Comparison of ENCODE assay signal across 8 mouse cellular contexts in the genomic region with DNA sequence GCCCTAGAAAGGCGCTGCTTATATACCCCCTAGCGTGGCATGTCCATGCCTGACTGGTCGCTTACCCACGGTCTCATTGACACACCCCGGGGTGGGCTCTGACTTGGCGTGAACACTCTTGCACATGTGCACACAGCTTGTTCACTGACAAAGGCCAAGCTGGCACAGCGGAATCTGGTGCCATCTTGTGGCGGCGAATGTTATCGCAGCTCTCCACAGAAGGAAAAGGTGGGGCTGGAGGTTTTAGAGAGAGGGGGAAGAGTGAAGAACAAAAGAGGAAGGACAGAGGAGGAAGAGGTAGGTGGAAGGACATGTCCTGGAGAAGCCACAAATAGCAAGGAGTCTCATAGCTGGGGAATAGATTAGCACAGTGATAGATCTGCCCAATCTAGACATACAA. TPM values are rescaled to one million over a fixed set of nuclear protein-coding genes. Genes with fewer than 3 reads are reported as not detected.
A peak's percentile ranks its signal among the peaks of the same experiment; 100 is the strongest.
DNase-seq lines count a peak whose midpoint lies in the region.

No protein-coding gene starts in this region.

- no peaks in the 10 kb centered on the region for H3K36me3 ChIP-seq in embryonic facial prominence, embryonic 10.5 days (replicated peaks)

- no peak overlapping the region for H3K4me3 ChIP-seq in embryonic facial prominence, embryonic 10.5 days

- H3K27ac ChIP-seq in embryonic facial prominence, embryonic 10.5 days (replicated peaks) = no peak overlapping the region

- peak; percentile 72 for DNase-seq in CD4-positive, CD25-positive, alpha-beta regulatory T cell, adult 2 months (ENCODE audit: low read depth, low spot score)
- peak; percentile 72 to 77 for DNase-seq in adrenal gland, adult 18-20 months (ENCODE audit: low spot score in 2 of 2)
- peak; percentile 73 for DNase-seq in embryonic facial prominence, embryonic 10.5 days (ENCODE audit: low spot score)
- peak; percentile 32 to 58 for DNase-seq in heart, adult 9 months (ENCODE audit: low spot score in 2 of 2)
- peak; percentile 82 to 90 for DNase-seq in layer of hippocampus, adult 18-20 months (ENCODE audit: low spot score in 2 of 2)
- DNase-seq in lung, postnatal 10 days = peak; percentile 81
- DNase-seq in retina, embryonic 14.5 days (ENCODE audit: low spot score) = peak; percentile 71
- DNase-seq in urinary bladder, postnatal 14 days (ENCODE audit: low spot score) = peak; percentile 68

- H3K27me3 ChIP-seq in embryonic facial prominence, embryonic 10.5 days (replicated peaks; ENCODE audit: low read depth, poor library complexity, severe bottlenecking) = no peaks in the 10 kb centered on the region

- 44% methylated on average over 10 of the region's 10 CpGs for WGBS in embryonic facial prominence, embryonic 10.5 days

- H3K9me3 ChIP-seq in embryonic facial prominence, embryonic 10.5 days = peaks cover 28% of the 10 kb centered on the region

- H3K4me1 ChIP-seq in embryonic facial prominence, embryonic 10.5 days = no peaks in the 10 kb centered on the region

RNA-seq across cellular contexts. Expression of a gene that starts 18.1 kb away (rescaled TPM):
- total RNA-seq in adrenal gland, adult 18-20 months (2021) = 10 to 100 TPM; 17.9 to 19.9 TPM
- 87.5 and 89.2 TPM in 2 replicates for polyA plus RNA-seq in embryonic facial prominence, embryonic 10.5 days (2016; fragmentation: Nextera tagmentation; extraction: Ambion mirVana)
- 10 to 100 TPM; 19.7 to 20.2 TPM for total RNA-seq in layer of hippocampus, adult 18-20 months (2021)

RNA-seq across cellular contexts. Expression of a gene that starts 28.9 kb away (rescaled TPM):
- 10 to 100 TPM; 21.1 to 39.7 TPM for total RNA-seq in adrenal gland, adult 18-20 months (2021)
- polyA plus RNA-seq in embryonic facial prominence, embryonic 10.5 days (2016; fragmentation: Nextera tagmentation; extraction: Ambion mirVana) = 211 and 214 TPM in 2 replicates
- total RNA-seq in layer of hippocampus, adult 18-20 months (2021) = 10 to 100 TPM; 62.2 to 63.7 TPM

RNA-seq across cellular contexts. Expression of a gene that starts 41.4 kb away (rescaled TPM):
- 10 to 100 TPM; 21.7 to 44.0 TPM for total RNA-seq in adrenal gland, adult 18-20 months (2021)
- 0.47 and 0.73 TPM in 2 replicates for polyA plus RNA-seq in embryonic facial prominence, embryonic 10.5 days (2016; fragmentation: Nextera tagmentation; extraction: Ambion mirVana)
- 100 to 1,000 TPM; 144 to 150 TPM for total RNA-seq in layer of hippocampus, adult 18-20 months (2021)
